Mouse (Mus musculus): ENCODE measurements around the gene Atrx. TPM values are rescaled to one million over a fixed set of nuclear protein-coding genes. Genes with fewer than 3 reads are reported as not detected.

Atrx gene
- polyA plus RNA-seq, 1 experiment from 2014 or later, result 218 TPM

DNA sequence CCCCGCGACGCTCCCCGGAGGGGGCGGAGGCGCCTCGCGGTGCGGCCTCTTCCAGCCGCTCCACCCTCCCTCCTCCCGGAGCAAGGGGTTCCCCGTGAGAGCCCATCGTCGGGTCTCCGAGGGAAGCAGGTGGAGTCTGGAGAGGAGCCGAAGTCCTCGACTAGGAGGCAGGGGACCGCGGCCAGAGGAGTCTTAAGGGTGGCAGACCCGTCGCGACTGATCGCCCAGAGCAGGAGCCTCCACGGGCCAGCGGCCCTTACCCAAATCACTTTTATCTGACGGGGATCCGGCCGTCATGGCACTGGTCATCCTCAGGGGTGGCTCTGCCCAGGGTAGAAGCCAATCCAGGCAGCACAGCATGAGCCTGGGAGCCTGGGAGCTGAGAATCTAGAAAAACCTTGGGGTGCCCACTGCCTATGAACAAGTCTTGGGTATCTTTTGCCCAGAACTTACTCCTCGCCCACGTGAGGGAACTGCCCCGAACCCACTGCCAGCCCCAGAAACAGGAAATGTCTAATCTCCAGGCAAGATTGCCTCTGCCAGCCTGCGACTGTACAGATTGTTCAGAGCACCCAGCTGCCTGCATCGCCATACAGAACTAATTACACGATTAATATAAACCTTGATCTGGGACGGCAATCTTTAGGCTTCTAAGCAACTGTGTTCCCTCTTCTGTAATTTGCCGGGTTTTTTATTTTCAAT, 164.0 kb downstream of the Atrx start:
- no peak overlapping the region for H3K9ac ChIP-seq
- whole genome bisulfite sequencing, result 16% methylated on average over 32 of the region's 36 CpGs

GRCm38 (mm10) chrX:105764162-105765004, 164.8 kb downstream of the Atrx start, which contains the start of gene Fgf16:
Fgf16 (plus strand) TSS chrX:105764279.
- Histone ChIP-seq H3K4me1 (replicated peaks) (peaks cover 16% of the 10 kb centered on the region), H3K4me3 (peak within 1 kb of the TSS; percentile 43), H3K36me3 (no peaks in the 10 kb centered on the region), H3K27ac (replicated peaks) (no peak within 1 kb of the TSS), H3K9me3 (no peaks in the 10 kb centered on the region), H3K27me3 (peaks cover 51% of the 10 kb centered on the region), H3K9ac (0 out of 2 replicates have a peak within 1 kb of the TSS, but pooled peaks have one; percentile 29), H3K4me2 (peak within 1 kb of the TSS; percentile 75)
- peak; percentile 36; the same call in 1 of the 2 replicates for ATAC-seq (ENCODE audit: low FRiP score, low read depth)
- WGBS, result 15% methylated on average over 62 of the region's 86 CpGs

More for the DNA sequence above, 164.0 kb downstream of the Atrx start:
- H3K4me1 ChIP-seq (replicated peaks), result peaks cover 16% of the 10 kb centered on the region
- no peaks in the 10 kb centered on the region for H3K9me3 ChIP-seq
- peak overlapping the region; percentile 75 for H3K4me2 ChIP-seq
- H3K36me3 ChIP-seq, result no peaks in the 10 kb centered on the region
- ATAC-seq (ENCODE audit: low FRiP score, low read depth), result peak; percentile 29; the same call in 1 of the 2 replicates
- H3K27me3 ChIP-seq, result peaks cover 51% of the 10 kb centered on the region
- H3K4me3 ChIP-seq, result peak overlapping the region; percentile 43
- no peak overlapping the region for H3K27ac ChIP-seq (replicated peaks)

GRCm38 (mm10) chrX:105763612-105764011, 165.6 kb downstream of the Atrx start:
- WGBS, result 11% methylated on average over 20 of the region's 20 CpGs
- Histone ChIP-seq H3K27me3 (peaks cover 51% of the 10 kb centered on the region), H3K4me3 (peak overlapping the region; percentile 43), H3K4me2 (peak overlapping the region; percentile 75), H3K9ac (0 out of 2 replicates have a peak overlapping the region, but pooled peaks have one; percentile 22), H3K4me1 (replicated peaks) (peaks cover 16% of the 10 kb centered on the region), H3K9me3 (no peaks in the 10 kb centered on the region), H3K27ac (replicated peaks) (no peak overlapping the region), H3K36me3 (no peaks in the 10 kb centered on the region)
- ATAC-seq (ENCODE audit: low FRiP score, low read depth), result peak; percentile 46

GRCm38 (mm10) chrX:105762847-105763527, 166.2 kb downstream of the Atrx start:
- Histone ChIP-seq H3K4me2 (peak overlapping the region; percentile 75), H3K36me3 (no peaks in the 10 kb centered on the region), H3K9ac (no peak overlapping the region), H3K4me3 (peak overlapping the region; percentile 43), H3K27ac (replicated peaks) (no peak overlapping the region), H3K9me3 (no peaks in the 10 kb centered on the region), H3K27me3 (peaks cover 50% of the 10 kb centered on the region), H3K4me1 (replicated peaks) (peaks cover 16% of the 10 kb centered on the region)
- peak; percentile 31; the same call in 1 of the 2 replicates for ATAC-seq (ENCODE audit: low FRiP score, low read depth)
- 18% methylated on average over 19 of the region's 23 CpGs for WGBS

Other genes with a start within 250 kb of the Atrx start
- 0.18 TPM in 1 of 2 replicates, not detected in the other for gene Fgf16, start 165.1 kb downstream of the Atrx start, polyA plus RNA-seq (2015; fragmentation: Nextera tagmentation; extraction: Ambion mirVana)
- gene Magt1, start 82.5 kb upstream of the Atrx start, polyA plus RNA-seq (2015; fragmentation: Nextera tagmentation; extraction: Ambion mirVana), result 22.4 and 23.6 TPM in 2 replicates
- 401 and 490 TPM in 2 replicates for gene Cox7b, start 86.3 kb upstream of the Atrx start, polyA plus RNA-seq (2015; fragmentation: Nextera tagmentation; extraction: Ambion mirVana)
- gene Atp7a, start 97.9 kb upstream of the Atrx start, polyA plus RNA-seq (2015; fragmentation: Nextera tagmentation; extraction: Ambion mirVana), result 12.5 and 14.0 TPM in 2 replicates
- 0.23 and 0.43 TPM in 2 replicates for gene Tlr13, start 213.8 kb upstream of the Atrx start, polyA plus RNA-seq (2015; fragmentation: Nextera tagmentation; extraction: Ambion mirVana)